Mouse (Mus musculus) right cerebral cortex, postnatal 25 days (tissue): ENCODE data around the gene Psmc1.

Experiments used
- DNase-seq: peaks from one replicate; pipeline ENCODE4 v3.0.0; 2022

Gene Psmc1

DNA sequence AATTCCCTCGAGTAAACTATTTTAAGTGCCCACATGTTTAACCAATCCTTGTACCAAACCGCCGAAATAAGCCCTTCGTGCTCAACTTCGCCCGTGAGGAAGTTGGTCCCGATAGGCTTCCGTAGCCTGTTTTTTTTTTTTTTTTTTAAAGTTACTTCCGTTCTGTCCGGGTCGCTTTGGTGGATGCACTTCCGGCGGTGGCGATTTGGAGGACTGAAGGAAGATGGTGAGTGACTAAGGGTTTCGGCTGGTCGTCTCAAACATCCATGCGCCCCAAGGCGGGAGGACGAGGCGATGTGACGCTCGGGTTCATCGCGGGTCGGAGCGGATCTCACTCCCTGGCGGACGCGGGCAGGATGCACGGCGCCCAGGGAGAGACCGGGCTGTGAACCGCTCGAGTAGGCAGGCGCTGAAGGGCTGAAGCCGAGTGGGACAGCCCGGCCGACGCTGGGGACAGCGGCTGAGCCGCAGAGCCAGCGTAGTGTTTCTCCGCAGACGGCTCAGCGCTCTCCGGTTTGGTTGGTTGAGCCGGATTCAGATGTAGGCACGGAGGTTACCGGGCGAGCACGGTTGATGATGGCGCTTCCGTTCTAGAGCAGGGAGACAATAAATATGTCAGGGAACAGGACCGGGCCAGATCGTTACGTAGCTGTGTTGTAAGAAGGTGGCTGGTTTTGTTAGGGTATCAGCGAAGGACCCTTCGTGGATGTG, at the start of gene Psmc1:
Gene Psmc1 (plus strand): TSS at position 169 of the 711 bp plus-strand sequence.
- DNase-seq = peak; percentile 81

- DNase-seq = no peak
Observed at GRCm38 (mm10) chr12:100061071-100061470, 48.9 kb upstream of the Psmc1 start.

DNA sequence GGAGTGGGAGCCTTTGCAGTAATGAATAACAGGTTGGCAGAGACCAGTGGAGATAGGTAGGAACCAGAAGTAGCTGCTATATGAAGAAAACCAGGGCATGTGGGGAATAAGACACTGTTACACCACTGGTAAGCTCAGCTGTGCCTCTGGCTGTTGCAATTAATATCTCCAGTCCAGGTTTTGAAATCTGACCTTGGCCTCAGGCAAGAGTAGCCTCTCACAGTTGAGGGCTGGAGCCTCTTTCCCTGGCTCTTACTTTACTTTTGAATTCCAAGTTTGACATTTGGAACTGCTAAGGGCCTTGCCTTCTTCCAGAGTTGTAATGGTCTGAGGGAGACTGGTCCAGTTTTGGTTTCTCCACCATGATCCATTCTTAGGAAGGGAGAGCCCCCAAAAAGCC, 48.1 kb upstream of the Psmc1 start:
- no peak for DNase-seq

DNA sequence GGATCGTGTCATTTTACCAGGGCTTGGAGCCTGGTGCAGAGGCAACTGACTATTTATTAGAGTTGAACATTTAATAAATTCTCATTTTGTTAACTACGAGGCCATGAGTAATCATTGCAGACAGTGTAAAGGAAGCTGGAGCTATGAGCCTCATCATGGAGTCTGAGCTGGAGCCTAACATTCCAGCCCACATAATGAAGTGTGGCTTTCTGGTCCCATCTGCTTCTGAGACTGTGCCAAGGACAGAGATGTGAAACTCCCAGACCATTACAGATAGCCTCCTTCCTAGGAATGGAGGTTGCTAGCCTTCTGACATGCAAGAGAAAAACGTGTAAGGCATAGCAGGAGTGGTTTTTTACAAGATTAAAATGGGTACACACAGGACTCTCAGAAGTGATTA, 47.4 kb upstream of the Psmc1 start:
- DNase-seq = no peak

GRCm38 (mm10) chr12:100065109-100065508, 44.8 kb upstream of the Psmc1 start:
- DNase-seq = no peak

- no peak for DNase-seq
Observed at GRCm38 (mm10) chr12:100067477-100067876, 42.5 kb upstream of the Psmc1 start.

- no peak for DNase-seq
Observed at GRCm38 (mm10) chr12:100073201-100073672, 36.7 kb upstream of the Psmc1 start.

- no peak for DNase-seq
Observed at GRCm38 (mm10) chr12:100075715-100076114, 34.2 kb upstream of the Psmc1 start.

- no peak for DNase-seq
Observed at GRCm38 (mm10) chr12:100079636-100080286, 30.2 kb upstream of the Psmc1 start.

DNA sequence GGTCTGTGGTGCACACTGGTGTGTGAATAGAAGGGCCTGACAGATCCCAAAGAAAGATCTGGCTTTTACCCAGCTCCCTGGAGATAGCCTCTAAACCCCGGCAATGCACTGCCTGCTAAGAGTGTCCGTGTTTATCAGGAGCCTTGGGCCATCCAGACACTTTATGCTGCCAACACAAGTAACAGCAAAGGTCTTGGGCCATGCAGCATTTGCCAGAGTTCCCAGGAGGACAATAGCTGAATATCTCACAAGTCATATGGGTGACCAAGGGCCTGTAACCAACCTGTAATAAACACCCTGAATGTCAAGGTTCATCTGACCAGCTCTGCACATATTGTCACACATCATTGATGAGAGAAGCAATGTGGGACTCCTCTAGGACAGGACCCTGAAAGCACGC, 21.9 kb upstream of the Psmc1 start:
- no peak for DNase-seq

GRCm38 (mm10) chr12:100089265-100089664, 20.7 kb upstream of the Psmc1 start:
- DNase-seq = no peak

- no peak for DNase-seq
Observed at GRCm38 (mm10) chr12:100090750-100091149, 19.2 kb upstream of the Psmc1 start.

- DNase-seq = no peak
Observed at GRCm38 (mm10) chr12:100093046-100093445, 16.9 kb upstream of the Psmc1 start.

DNA sequence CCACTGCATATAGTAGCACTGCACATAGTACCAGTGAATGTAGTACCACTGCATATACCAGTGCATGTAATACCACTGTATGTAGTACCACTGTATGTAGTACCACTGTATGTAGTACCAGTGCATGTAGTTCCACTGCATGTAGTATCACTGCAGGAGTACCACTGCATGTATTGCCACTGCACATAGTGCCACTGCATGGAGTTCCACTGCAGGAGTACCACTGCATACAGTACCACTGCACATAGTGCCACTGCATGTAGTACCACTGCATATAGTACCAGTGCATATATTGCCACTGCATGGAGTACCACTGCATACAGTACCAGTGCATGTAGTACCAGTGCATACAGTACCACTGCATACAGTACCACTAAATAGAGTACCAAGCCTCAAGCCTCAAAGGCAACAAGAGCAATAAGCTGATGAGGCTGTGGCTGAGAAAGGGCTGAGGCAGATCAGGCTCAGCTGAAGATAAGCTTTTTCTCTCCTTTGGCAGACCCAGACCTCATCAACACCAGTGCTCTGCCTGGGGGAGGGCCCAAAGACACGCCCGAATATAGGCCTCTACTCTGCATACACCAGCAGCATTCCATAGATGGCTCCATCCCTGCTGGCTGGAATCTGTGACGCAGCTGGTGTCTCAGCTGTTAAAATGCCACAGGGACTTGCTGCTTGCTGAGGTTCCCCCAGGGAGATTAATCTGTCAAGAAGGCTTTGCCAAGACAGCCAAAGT, 9.8 kb upstream of the Psmc1 start:
- DNase-seq = peak; percentile 24

DNA sequence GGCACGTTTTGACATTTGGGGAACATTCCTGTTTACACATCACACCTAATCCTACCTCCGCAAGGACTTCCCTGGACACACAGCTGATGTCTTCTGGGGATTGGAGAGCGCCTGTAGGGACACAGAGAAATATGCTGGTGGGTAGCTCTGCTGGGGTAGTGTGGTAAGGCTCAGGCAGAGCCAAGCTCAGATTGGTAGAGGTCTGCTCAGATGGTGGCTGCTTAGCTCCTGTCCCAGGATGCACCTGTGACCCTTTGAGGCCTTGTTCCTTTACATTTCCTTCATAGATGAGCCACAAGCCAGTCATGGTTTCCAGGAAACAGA, 9.3 kb upstream of the Psmc1 start:
- DNase-seq = no peak

- DNase-seq = no peak
Observed at GRCm38 (mm10) chr12:100101651-100102050, 8.3 kb upstream of the Psmc1 start.

- no peak for DNase-seq
Observed at GRCm38 (mm10) chr12:100104530-100104929, 5.4 kb upstream of the Psmc1 start.

- DNase-seq = peak; percentile 73
Observed at GRCm38 (mm10) chr12:100106275-100106895, 3.6 kb upstream of the Psmc1 start.

DNA sequence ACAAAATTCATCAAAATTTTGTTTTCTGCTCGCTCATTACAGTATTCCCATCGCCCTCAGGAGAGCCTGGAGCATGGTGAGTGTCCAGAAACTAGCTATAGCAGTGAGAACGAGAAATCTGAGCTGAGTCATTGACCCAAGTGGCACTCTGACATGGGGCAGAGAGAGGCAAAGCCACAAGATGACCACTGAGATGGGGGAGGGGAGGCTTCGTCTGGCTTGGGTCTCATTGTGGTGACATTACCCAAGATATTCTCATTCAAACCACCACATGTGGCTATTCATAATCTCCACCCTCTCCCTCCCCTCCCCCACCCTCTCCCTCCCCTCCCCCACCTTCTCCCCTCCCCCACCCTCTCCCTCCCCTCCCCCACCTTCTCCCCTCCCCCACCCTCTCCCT, 2.5 kb upstream of the Psmc1 start:
- no peak for DNase-seq

GRCm38 (mm10) chr12:100115982-100116381, 6.0 kb downstream of the Psmc1 start:
- DNase-seq = no peak

- no peak for DNase-seq
Observed at GRCm38 (mm10) chr12:100122921-100123381, 13.0 kb downstream of the Psmc1 start.

DNA sequence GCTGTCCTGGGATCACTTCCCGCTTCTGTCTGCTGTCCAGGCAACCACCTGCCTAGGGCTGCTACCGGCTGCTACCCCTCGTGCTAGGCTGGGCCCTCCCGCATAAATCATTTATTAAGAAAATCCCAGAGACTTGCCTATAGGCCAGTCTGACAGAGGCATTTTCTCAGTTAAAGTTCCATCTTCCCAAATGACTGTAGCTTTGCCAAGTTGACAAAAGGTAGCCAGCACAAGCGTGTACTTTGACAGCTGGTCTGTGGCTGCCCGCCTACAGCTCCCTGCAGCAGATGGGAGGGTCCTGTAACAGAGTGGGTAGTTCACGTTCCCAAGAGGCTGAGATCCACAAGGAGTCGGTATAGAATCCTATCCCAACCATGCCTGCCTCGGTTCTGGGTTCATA, 13.5 kb downstream of the Psmc1 start:
- peak; percentile 80 for DNase-seq
